Mouse (Mus musculus): Measurements from ENCODE around the gene Snrpn. TPM values are rescaled to one million over a fixed set of nuclear protein-coding genes. Genes with fewer than 3 reads are reported as not detected.
"Not testable (repeated sequence)": the region's sequence is repeated elsewhere in the genome, so short reads cannot be mapped to it uniquely, and the experiment has no call there.

The Snrpn gene
- 940 and 944 TPM in 2 replicates for polyA plus RNA-seq (2015; fragmentation: Nextera tagmentation; extraction: Ambion mirVana)

- H3K4me3 ChIP-seq, result no peak within 1 kb of the TSS
- WGBS, result 56% methylated on average over 4 of the region's 4 CpGs
- no peak within 1 kb of the TSS; the same call in 1 of the 2 replicates for H3K27ac ChIP-seq (replicated peaks)
- H3K9me3 ChIP-seq, result no peaks in the 10 kb centered on the region
- no peak within 1 kb of the TSS for H3K4me2 ChIP-seq
- H3K27me3 ChIP-seq, result no peaks in the 10 kb centered on the region
- no peak within 1 kb of the TSS for H3K9ac ChIP-seq
- H3K4me1 ChIP-seq (replicated peaks), result no peaks in the 10 kb centered on the region
- ATAC-seq (ENCODE audit: low FRiP score, low read depth), result 0 out of 2 replicates have a peak, but pooled peaks have one; percentile 30
- no peaks in the 10 kb centered on the region for H3K36me3 ChIP-seq
These were observed at the start of gene Snrpn for GRCm38 (mm10) chr7:60139742-60140480. Gene Snrpn (minus strand): TSS chr7:60140219.

- H3K36me3 ChIP-seq, result no peaks in the 10 kb centered on the region
- H3K4me1 ChIP-seq (replicated peaks), result no peaks in the 10 kb centered on the region
- no peak overlapping the region for H3K9ac ChIP-seq
- H3K9me3 ChIP-seq, result no peaks in the 10 kb centered on the region
- H3K27me3 ChIP-seq, result no peaks in the 10 kb centered on the region
- peak overlapping the region; percentile 38 for H3K4me2 ChIP-seq
- ATAC-seq (ENCODE audit: low FRiP score, low read depth), result peak; percentile 92
- peak overlapping the region; percentile 77 for H3K27ac ChIP-seq (replicated peaks)
- WGBS, result 53% methylated on average over 5 of the region's 5 CpGs
- H3K4me3 ChIP-seq, result peak overlapping the region; percentile 15
These were observed 30.5 kb upstream of the Snrpn start for GRCm38 (mm10) chr7:60170250-60171185.

- Histone ChIP-seq H3K27ac (replicated peaks) (no peak overlapping the region), H3K4me1 (replicated peaks) (no peaks in the 10 kb centered on the region), H3K9ac (no peak overlapping the region), H3K27me3 (no peaks in the 10 kb centered on the region), H3K4me3 (no peak overlapping the region), H3K9me3 (no peaks in the 10 kb centered on the region), H3K36me3 (no peaks in the 10 kb centered on the region), H3K4me2 (no peak overlapping the region)
- 81% methylated on average over 7 of the region's 7 CpGs for WGBS
- no peak for ATAC-seq (ENCODE audit: low FRiP score, low read depth)
These were observed 14.7 kb downstream of the Snrpn start for GRCm38 (mm10) chr7:60125332-60125731.

- H3K27ac ChIP-seq (replicated peaks); H3K4me3 ChIP-seq; H3K27me3 ChIP-seq; H3K9me3 ChIP-seq; H3K9ac ChIP-seq; H3K4me1 ChIP-seq (replicated peaks); H3K36me3 ChIP-seq; ATAC-seq (ENCODE audit: low FRiP score, low read depth); H3K4me2 ChIP-seq: not testable (repeated sequence)
- WGBS, result 51% methylated on average over 3 of the region's 3 CpGs
These were observed 16.9 kb downstream of the Snrpn start for GRCm38 (mm10) chr7:60123086-60123624.

- WGBS, result 72% methylated on average over 2 of the region's 2 CpGs
- no peak for ATAC-seq (ENCODE audit: low FRiP score, low read depth)
- no peaks in the 10 kb centered on the region for H3K27me3 ChIP-seq
These were observed 17.5 kb downstream of the Snrpn start for GRCm38 (mm10) chr7:60122434-60123085.

GRCm38 (mm10) chr7:60097154-60097859 is 42.7 kb downstream of the Snrpn start:
- H3K4me3 ChIP-seq, result 0 out of 2 replicates have a peak overlapping the region, but pooled peaks have one; percentile 15
- 49% methylated on average over 3 of the region's 3 CpGs for WGBS
- no peaks in the 10 kb centered on the region for H3K4me1 ChIP-seq (replicated peaks)
- H3K9ac ChIP-seq, result no peak overlapping the region
- no peaks in the 10 kb centered on the region for H3K36me3 ChIP-seq
- peak; percentile 92 for ATAC-seq (ENCODE audit: low FRiP score, low read depth)
- H3K4me2 ChIP-seq, result peak overlapping the region; percentile 35
- peak overlapping the region; percentile 75 for H3K27ac ChIP-seq (replicated peaks)
- H3K9me3 ChIP-seq, result no peaks in the 10 kb centered on the region; the same call in 1 of the 2 replicates
- H3K27me3 ChIP-seq, result no peaks in the 10 kb centered on the region

More at GRCm38 (mm10) chr7:60122434-60123085, 17.5 kb downstream of the Snrpn start:
- no peak overlapping the region for H3K9ac ChIP-seq
- no peaks in the 10 kb centered on the region for H3K9me3 ChIP-seq
- no peak overlapping the region for H3K27ac ChIP-seq (replicated peaks)
- no peaks in the 10 kb centered on the region for H3K4me1 ChIP-seq (replicated peaks)
- no peak overlapping the region for H3K4me3 ChIP-seq
- no peaks in the 10 kb centered on the region for H3K36me3 ChIP-seq
- H3K4me2 ChIP-seq, result no peak overlapping the region

- WGBS, result 61% methylated on average over 2 of the region's 2 CpGs
- Histone ChIP-seq H3K9me3 (no peaks in the 10 kb centered on the region), H3K27me3 (no peaks in the 10 kb centered on the region), H3K36me3 (no peaks in the 10 kb centered on the region), H3K9ac (no peak overlapping the region), H3K4me1 (replicated peaks) (no peaks in the 10 kb centered on the region), H3K4me3 (no peak overlapping the region), H3K4me2 (no peak overlapping the region), H3K27ac (replicated peaks) (no peak overlapping the region)
- no peak for ATAC-seq (ENCODE audit: low FRiP score, low read depth)
These were observed 63.7 kb downstream of the Snrpn start for GRCm38 (mm10) chr7:60076301-60076700.

GRCm38 (mm10) chr7:60047481-60048201 is 92.4 kb downstream of the Snrpn start:
- 62% methylated on average over 6 of the region's 6 CpGs for WGBS
- H3K4me3 ChIP-seq, result peak overlapping the region; percentile 25
- H3K9me3 ChIP-seq, result no peaks in the 10 kb centered on the region
- peak overlapping the region; percentile 62 for H3K27ac ChIP-seq (replicated peaks)
- H3K4me1 ChIP-seq (replicated peaks), result no peaks in the 10 kb centered on the region
- no peaks in the 10 kb centered on the region for H3K36me3 ChIP-seq
- H3K9ac ChIP-seq, result 0 out of 2 replicates have a peak overlapping the region, but pooled peaks have one; percentile 13
- no peak for ATAC-seq (ENCODE audit: low FRiP score, low read depth)
- H3K4me2 ChIP-seq, result peak overlapping the region; percentile 19; the same call in 1 of the 2 replicates
- H3K27me3 ChIP-seq, result no peaks in the 10 kb centered on the region

- no peak for ATAC-seq (ENCODE audit: low FRiP score, low read depth)
- 71% methylated on average over 3 of the region's 3 CpGs for WGBS
- H3K27ac ChIP-seq (replicated peaks), result no peak overlapping the region
- H3K36me3 ChIP-seq, result no peaks in the 10 kb centered on the region
- H3K4me3 ChIP-seq, result no peak overlapping the region
- H3K9me3 ChIP-seq, result no peaks in the 10 kb centered on the region
- no peak overlapping the region for H3K4me2 ChIP-seq
- H3K27me3 ChIP-seq, result no peaks in the 10 kb centered on the region
- no peak overlapping the region for H3K9ac ChIP-seq
- H3K4me1 ChIP-seq (replicated peaks), result no peaks in the 10 kb centered on the region
These were observed 126.8 kb downstream of the Snrpn start for GRCm38 (mm10) chr7:60013186-60013585.

GRCm38 (mm10) chr7:60007727-60008360 is 132.2 kb downstream of the Snrpn start:
- no peak overlapping the region for H3K4me2 ChIP-seq
- H3K4me3 ChIP-seq, result no peak overlapping the region
- 0 out of 2 replicates have a peak, but pooled peaks cover 4% of the 10 kb centered on the region for H3K9me3 ChIP-seq
- H3K9ac ChIP-seq, result no peak overlapping the region
- H3K27me3 ChIP-seq, result no peaks in the 10 kb centered on the region
- no peak overlapping the region for H3K27ac ChIP-seq (replicated peaks)
- no peaks in the 10 kb centered on the region for H3K4me1 ChIP-seq (replicated peaks)
- WGBS, result 41% methylated on average over 3 of the region's 3 CpGs
- no peak for ATAC-seq (ENCODE audit: low FRiP score, low read depth)
- no peaks in the 10 kb centered on the region for H3K36me3 ChIP-seq
